Mouse (Mus musculus) layer of hippocampus, postnatal 10 days (tissue): ENCODE measurements around the gene Jup. TPM values are rescaled to one million over a fixed set of nuclear protein-coding genes. Genes with fewer than 3 reads are reported as not detected.
"Not testable (repeated sequence)": the region's sequence is repeated elsewhere in the genome, so short reads cannot be mapped to it uniquely, and the experiment has no call there.

Source experiments
- DNase-seq, 2 experiments: peaks; one replicate each; pipeline ENCODE4 v3.0.0; 2021; ENCODE audit warnings: low spot score in 2 of 2
- total RNA-seq, 2 experiments: library from RNA; stranded (reverse); gene quantifications; 2 replicates each; pipeline ENCODE4 v1.2.3; 2021

Jup gene
- total RNA-seq, 2 experiments from 2014 or later, result 46.2 to 51.1 TPM

GRCm38 (mm10) chr11:100391081-100391883 is 6.3 kb downstream of the Jup start:
- no peak for DNase-seq

GRCm38 (mm10) chr11:100389931-100390445 is 7.6 kb downstream of the Jup start:
- DNase-seq, result no peak

GRCm38 (mm10) chr11:100388588-100388987 is 9.0 kb downstream of the Jup start:
- DNase-seq, result no peak

GRCm38 (mm10) chr11:100387589-100388375 is 9.8 kb downstream of the Jup start:
- no peak for DNase-seq

GRCm38 (mm10) chr11:100387111-100387510 is 10.5 kb downstream of the Jup start:
- DNase-seq, result no peak

- DNase-seq, result no peak
Measured at GRCm38 (mm10) chr11:100386586-100386985, 11.0 kb downstream of the Jup start.

GRCm38 (mm10) chr11:100385016-100385415 is 12.5 kb downstream of the Jup start:
- no peak for DNase-seq

- no peak for DNase-seq
Measured at GRCm38 (mm10) chr11:100382682-100383081, 14.9 kb downstream of the Jup start.

GRCm38 (mm10) chr11:100379311-100379710 is 18.3 kb downstream of the Jup start:
- DNase-seq, result no peak

- no peak for DNase-seq
Measured at GRCm38 (mm10) chr11:100378446-100378845, 19.1 kb downstream of the Jup start.

GRCm38 (mm10) chr11:100377989-100378388 is 19.6 kb downstream of the Jup start:
- no peak for DNase-seq

GRCm38 (mm10) chr11:100376746-100377389 is 20.7 kb downstream of the Jup start:
- no peak for DNase-seq

- DNase-seq, result no peak
Measured at GRCm38 (mm10) chr11:100376005-100376404, 21.6 kb downstream of the Jup start.

- DNase-seq, result no peak
Measured at GRCm38 (mm10) chr11:100375127-100375526, 22.4 kb downstream of the Jup start.

GRCm38 (mm10) chr11:100371981-100372558 is 25.5 kb downstream of the Jup start:
- no peak for DNase-seq

GRCm38 (mm10) chr11:100369822-100370221 is 27.7 kb downstream of the Jup start:
- DNase-seq, result no peak

GRCm38 (mm10) chr11:100369145-100369544 is 28.4 kb downstream of the Jup start:
- no peak for DNase-seq

- DNase-seq, result peak; percentile 58 to 68
Measured at GRCm38 (mm10) chr11:100362979-100363562, 34.5 kb downstream of the Jup start.

GRCm38 (mm10) chr11:100362209-100362978 is 35.2 kb downstream of the Jup start:
- DNase-seq, result peak; percentile 85 to 88

- not testable (repeated sequence) for DNase-seq
Measured at GRCm38 (mm10) chr11:100361059-100361458, 36.5 kb downstream of the Jup start.
